Mouse (Mus musculus) B cell, adult 62 days (primary cell): Measurements from ENCODE around the gene Zfp322a. TPM values are rescaled to one million over a fixed set of nuclear protein-coding genes. Genes with fewer than 3 reads are reported as not detected.

Experiments used
- total RNA-seq: library from RNA; stranded (reverse); gene quantifications from 4 replicates; pipeline ENCODE4 v1.2.4, GENCODE M21; 2023

Zfp322a gene
- 15.1 to 19.7 TPM (median 15.9 TPM) in 4 replicates for total RNA-seq

DNA sequence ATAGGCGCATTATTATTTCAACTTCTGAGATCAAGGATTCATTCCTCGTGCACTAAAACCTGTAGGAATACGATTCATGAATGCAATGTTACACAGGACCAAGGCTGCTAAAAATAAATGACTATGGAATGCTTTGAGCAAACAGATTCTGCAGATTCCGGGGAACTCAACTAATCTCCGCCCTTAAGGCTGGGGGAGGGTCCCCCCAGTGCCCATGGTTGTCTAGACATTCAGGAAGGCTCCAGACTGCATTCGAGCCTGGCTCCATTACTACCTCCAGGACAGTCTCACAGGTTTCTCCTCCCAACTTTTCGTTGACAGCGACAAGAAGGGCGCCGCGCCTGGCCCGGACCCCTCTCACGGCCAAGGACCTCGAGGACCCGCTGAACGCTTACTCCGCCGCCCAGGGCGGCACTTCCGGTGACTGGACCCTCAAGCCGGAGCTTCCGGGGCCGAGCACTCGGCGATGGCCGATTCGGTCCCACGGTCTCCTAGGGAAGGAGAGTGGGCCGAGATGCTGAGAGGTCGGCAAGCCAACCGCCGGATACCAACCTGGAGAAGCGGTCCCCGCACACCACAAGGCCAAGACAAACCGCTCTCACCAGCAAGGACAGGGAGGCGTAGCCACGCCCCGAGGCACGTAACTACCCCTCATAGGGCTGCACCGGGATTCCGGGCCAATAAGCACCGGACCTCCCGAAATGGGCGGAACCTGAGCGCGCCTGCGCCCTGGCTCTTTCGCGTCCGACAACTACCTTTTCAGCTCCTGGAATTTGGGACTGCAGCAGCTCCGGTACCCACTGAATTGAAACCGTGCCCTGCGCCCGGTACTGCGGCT, at the start of gene Zfp322a:
Zfp322a (minus strand) TSS at position 626 of the 838 bp plus-strand sequence.

Other genes starting within 250 kb of the Zfp322a start
- gene Vmn1r218, start 236.1 kb downstream of the Zfp322a start, total RNA-seq = 0.06 TPM in 1 of 4 replicates, not detected in the others
- not detected in 4 replicates for gene Vmn1r219, start 209.9 kb downstream of the Zfp322a start, total RNA-seq
- not detected in 4 replicates for gene Vmn1r220, start 181.2 kb downstream of the Zfp322a start, total RNA-seq
- not detected in 4 replicates for gene Vmn1r221, start 155.1 kb downstream of the Zfp322a start, total RNA-seq
- not detected in 4 replicates for gene Vmn1r222, start 133.3 kb downstream of the Zfp322a start, total RNA-seq
- gene Vmn1r223, start 122.1 kb downstream of the Zfp322a start, total RNA-seq = not detected in 4 replicates
- gene Abt1, start 54.7 kb upstream of the Zfp322a start, total RNA-seq = 18.2 to 20.1 TPM (median 19.1 TPM) in 4 replicates
- not detected in 4 replicates for gene Btn1a1, start 96.7 kb upstream of the Zfp322a start, total RNA-seq
- gene Btn2a2, start 119.6 kb upstream of the Zfp322a start, total RNA-seq = 0.63 to 1.2 TPM (median 0.94 TPM) in 4 replicates
- 312 to 413 TPM (median 355 TPM) in 4 replicates for gene Hist1h4h, start 161.8 kb upstream of the Zfp322a start, total RNA-seq
- gene Hist1h2af, start 164.7 kb upstream of the Zfp322a start, total RNA-seq = 8.2 to 18.3 TPM (median 14.4 TPM) in 4 replicates
- gene Hist1h3g, start 166.2 kb upstream of the Zfp322a start, total RNA-seq = 4.0 to 5.5 TPM (median 4.9 TPM) in 3 of 4 replicates, not detected in the other
- gene Hist1h2bh, start 174.2 kb upstream of the Zfp322a start, total RNA-seq = 9.7 to 15.7 TPM (median 11.4 TPM) in 4 replicates
- 116 to 135 TPM (median 127 TPM) in 4 replicates for gene Hist1h3f, start 174.8 kb upstream of the Zfp322a start, total RNA-seq
- 64.1 to 86.2 TPM (median 72.6 TPM) in 4 replicates for gene Hist1h4f, start 182.4 kb upstream of the Zfp322a start, total RNA-seq
- 20.7 to 25.2 TPM (median 22.9 TPM) in 4 replicates for gene Hist1h1d, start 184.1 kb upstream of the Zfp322a start, total RNA-seq
- 302 to 339 TPM (median 312 TPM) in 4 replicates for gene Hist1h3e, start 193.2 kb upstream of the Zfp322a start, total RNA-seq
- 20.2 to 28.2 TPM (median 23.3 TPM) in 4 replicates for gene Hist1h2ae, start 202.0 kb upstream of the Zfp322a start, total RNA-seq
- 455 to 535 TPM (median 493 TPM) in 4 replicates for gene Hist1h2bg, start 202.2 kb upstream of the Zfp322a start, total RNA-seq
- gene Hist1h2bf, start 205.0 kb upstream of the Zfp322a start, total RNA-seq = 223 to 279 TPM (median 234 TPM) in 4 replicates
- gene Hist1h2ad, start 205.2 kb upstream of the Zfp322a start, total RNA-seq = 18.6 to 61.8 TPM (median 42.9 TPM) in 4 replicates
- 33.1 to 41.7 TPM (median 35.9 TPM) in 4 replicates for gene Hist1h3d, start 206.6 kb upstream of the Zfp322a start, total RNA-seq
- 149 to 174 TPM (median 170 TPM) in 4 replicates for gene Hist1h4d, start 212.4 kb upstream of the Zfp322a start, total RNA-seq